Mouse (Mus musculus): ENCODE data around the gene Ncln. TPM values are rescaled to one million over a fixed set of nuclear protein-coding genes. Genes with fewer than 3 reads are reported as not detected.

Ncln gene
- polyA plus RNA-seq (2014; fragmentation: Nextera tagmentation; extraction: Ambion mirVana), result 43.5 and 46.9 TPM in 2 replicates

GRCm38 (mm10) chr10:81496264-81496901 is at the start of gene Ncln:
Gene Ncln, minus strand, starts transcription at chr10:81496392.
- Histone ChIP-seq H3K27me3 (ENCODE audit: control insufficient read depth, insufficient read depth, low read length) (no peaks in the 10 kb centered on the region), H3K9me3 (ENCODE audit: control insufficient read depth, low read length) (no peaks in the 10 kb centered on the region), H3K4me2 (replicated peaks; ENCODE audit: low read depth, low read length) (peak within 1 kb of the TSS; percentile 96), H3K9ac (ENCODE audit: low read depth, low read length) (peak within 1 kb of the TSS; percentile 83), H3K27ac (ENCODE audit: low read depth, low read length) (0 out of 2 replicates have a peak within 1 kb of the TSS, but pooled peaks have one; percentile 25), H3K4me1 (replicated peaks; ENCODE audit: control insufficient read depth, insufficient read depth, low read length) (peaks cover 7% of the 10 kb centered on the region), H3K4me3 (ENCODE audit: low read depth, low read length) (peak within 1 kb of the TSS; percentile 70), H3K36me3 (ENCODE audit: control insufficient read depth, insufficient read depth, low read length) (peaks cover 6% of the 10 kb centered on the region)
- under 1% methylated on average over 44 of the region's 45 CpGs for WGBS
- DNase-seq (ENCODE audit: low spot score), result peak; percentile 99
- ATAC-seq (ENCODE audit: low FRiP score), result peak; percentile 96

- no peaks in the 10 kb centered on the region for H3K9me3 ChIP-seq (ENCODE audit: control insufficient read depth, low read length)
- H3K4me3 ChIP-seq (ENCODE audit: low read depth, low read length), result peak within 1 kb of the TSS; percentile 90
- H3K4me2 ChIP-seq (replicated peaks; ENCODE audit: low read depth, low read length), result peak within 1 kb of the TSS; percentile 98
- ATAC-seq (ENCODE audit: low FRiP score), result peak; percentile 96
- WGBS, result 2% methylated on average over 47 of the region's 59 CpGs
- DNase-seq (ENCODE audit: low spot score), result peak; percentile 100
- H3K27me3 ChIP-seq (ENCODE audit: control insufficient read depth, insufficient read depth, low read length), result no peaks in the 10 kb centered on the region
- H3K4me1 ChIP-seq (replicated peaks; ENCODE audit: control insufficient read depth, insufficient read depth, low read length), result peaks cover 15% of the 10 kb centered on the region
- no peaks in the 10 kb centered on the region for H3K36me3 ChIP-seq (ENCODE audit: control insufficient read depth, insufficient read depth, low read length)
- H3K9ac ChIP-seq (ENCODE audit: low read depth, low read length), result peak within 1 kb of the TSS; percentile 92
- H3K27ac ChIP-seq (ENCODE audit: low read depth, low read length), result peak within 1 kb of the TSS; percentile 86
Measured at GRCm38 (mm10) chr10:81545161-81545747, 49.1 kb upstream of the Ncln start, which contains the start of gene Gna11. Gene Gna11, minus strand, starts transcription at chr10:81545190.

- peaks cover 15% of the 10 kb centered on the region for H3K4me1 ChIP-seq (replicated peaks; ENCODE audit: control insufficient read depth, insufficient read depth, low read length)
- peak overlapping the region; percentile 92 for H3K9ac ChIP-seq (ENCODE audit: low read depth, low read length)
- H3K4me2 ChIP-seq (replicated peaks; ENCODE audit: low read depth, low read length), result peak overlapping the region; percentile 98
- peak overlapping the region; percentile 81 for H3K27ac ChIP-seq (ENCODE audit: low read depth, low read length)
- no peaks in the 10 kb centered on the region for H3K9me3 ChIP-seq (ENCODE audit: control insufficient read depth, low read length)
- under 1% methylated on average over 92 of the region's 93 CpGs for WGBS
- ATAC-seq (ENCODE audit: low FRiP score), result peak; percentile 59
- H3K36me3 ChIP-seq (ENCODE audit: control insufficient read depth, insufficient read depth, low read length), result no peaks in the 10 kb centered on the region
- peak overlapping the region; percentile 90 for H3K4me3 ChIP-seq (ENCODE audit: low read depth, low read length)
- no peak for DNase-seq (ENCODE audit: low spot score)
- H3K27me3 ChIP-seq (ENCODE audit: control insufficient read depth, insufficient read depth, low read length), result no peaks in the 10 kb centered on the region
Measured at GRCm38 (mm10) chr10:81544296-81545160, 48.3 kb upstream of the Ncln start.

- ATAC-seq (ENCODE audit: low FRiP score), result no peak
- Histone ChIP-seq H3K4me3 (ENCODE audit: low read depth, low read length) (peak overlapping the region; percentile 90), H3K9me3 (ENCODE audit: control insufficient read depth, low read length) (no peaks in the 10 kb centered on the region), H3K36me3 (ENCODE audit: control insufficient read depth, insufficient read depth, low read length) (no peaks in the 10 kb centered on the region), H3K9ac (ENCODE audit: low read depth, low read length) (peak overlapping the region; percentile 92), H3K27me3 (ENCODE audit: control insufficient read depth, insufficient read depth, low read length) (no peaks in the 10 kb centered on the region), H3K4me2 (replicated peaks; ENCODE audit: low read depth, low read length) (peak overlapping the region; percentile 98), H3K4me1 (replicated peaks; ENCODE audit: control insufficient read depth, insufficient read depth, low read length) (peaks cover 15% of the 10 kb centered on the region), H3K27ac (ENCODE audit: low read depth, low read length) (no peak overlapping the region)
- DNase-seq (ENCODE audit: low spot score), result no peak
- WGBS, result 60% methylated on average over 1 of the region's 1 CpGs
Measured at GRCm38 (mm10) chr10:81543633-81544032, 47.4 kb upstream of the Ncln start.

- ATAC-seq (ENCODE audit: low FRiP score), result no peak
- peak overlapping the region; percentile 98 for H3K4me2 ChIP-seq (replicated peaks; ENCODE audit: low read depth, low read length)
- no peaks in the 10 kb centered on the region for H3K27me3 ChIP-seq (ENCODE audit: control insufficient read depth, insufficient read depth, low read length)
- no peak for DNase-seq (ENCODE audit: low spot score)
- peaks cover 15% of the 10 kb centered on the region for H3K4me1 ChIP-seq (replicated peaks; ENCODE audit: control insufficient read depth, insufficient read depth, low read length)
- peak overlapping the region; percentile 4; the same call in 1 of the 2 replicates for H3K4me3 ChIP-seq (ENCODE audit: low read depth, low read length)
- H3K9me3 ChIP-seq (ENCODE audit: control insufficient read depth, low read length), result no peaks in the 10 kb centered on the region
- H3K9ac ChIP-seq (ENCODE audit: low read depth, low read length), result no peak overlapping the region
- H3K27ac ChIP-seq (ENCODE audit: low read depth, low read length), result no peak overlapping the region
- WGBS, result 81% methylated on average over 7 of the region's 7 CpGs
- no peaks in the 10 kb centered on the region for H3K36me3 ChIP-seq (ENCODE audit: control insufficient read depth, insufficient read depth, low read length)
Measured at GRCm38 (mm10) chr10:81542727-81543460, 46.7 kb upstream of the Ncln start.

GRCm38 (mm10) chr10:81541803-81542202 is 45.6 kb upstream of the Ncln start:
- Histone ChIP-seq H3K27ac (ENCODE audit: low read depth, low read length) (no peak overlapping the region), H3K9ac (ENCODE audit: low read depth, low read length) (no peak overlapping the region), H3K27me3 (ENCODE audit: control insufficient read depth, insufficient read depth, low read length) (no peaks in the 10 kb centered on the region), H3K9me3 (ENCODE audit: control insufficient read depth, low read length) (no peaks in the 10 kb centered on the region), H3K36me3 (ENCODE audit: control insufficient read depth, insufficient read depth, low read length) (no peaks in the 10 kb centered on the region), H3K4me1 (replicated peaks; ENCODE audit: control insufficient read depth, insufficient read depth, low read length) (peaks cover 15% of the 10 kb centered on the region), H3K4me3 (ENCODE audit: low read depth, low read length) (no peak overlapping the region), H3K4me2 (replicated peaks; ENCODE audit: low read depth, low read length) (no peak overlapping the region)
- no peak for ATAC-seq (ENCODE audit: low FRiP score)
- 84% methylated on average over 10 of the region's 10 CpGs for WGBS
- DNase-seq (ENCODE audit: low spot score), result no peak

- WGBS, result 88% methylated on average over 5 of the region's 5 CpGs
- Histone ChIP-seq H3K27me3 (ENCODE audit: control insufficient read depth, insufficient read depth, low read length) (no peaks in the 10 kb centered on the region), H3K4me1 (replicated peaks; ENCODE audit: control insufficient read depth, insufficient read depth, low read length) (peaks cover 15% of the 10 kb centered on the region), H3K4me2 (replicated peaks; ENCODE audit: low read depth, low read length) (no peak overlapping the region), H3K4me3 (ENCODE audit: low read depth, low read length) (no peak overlapping the region), H3K27ac (ENCODE audit: low read depth, low read length) (no peak overlapping the region), H3K9me3 (ENCODE audit: control insufficient read depth, low read length) (no peaks in the 10 kb centered on the region), H3K36me3 (ENCODE audit: control insufficient read depth, insufficient read depth, low read length) (no peaks in the 10 kb centered on the region), H3K9ac (ENCODE audit: low read depth, low read length) (no peak overlapping the region)
- no peak for ATAC-seq (ENCODE audit: low FRiP score)
- no peak for DNase-seq (ENCODE audit: low spot score)
Measured at GRCm38 (mm10) chr10:81541363-81541762, 45.2 kb upstream of the Ncln start.

GRCm38 (mm10) chr10:81538321-81539048 is 42.3 kb upstream of the Ncln start:
- H3K9me3 ChIP-seq (ENCODE audit: control insufficient read depth, low read length), result no peaks in the 10 kb centered on the region
- WGBS, result 88% methylated on average over 3 of the region's 3 CpGs
- H3K27ac ChIP-seq (ENCODE audit: low read depth, low read length), result no peak overlapping the region
- H3K27me3 ChIP-seq (ENCODE audit: control insufficient read depth, insufficient read depth, low read length), result no peaks in the 10 kb centered on the region
- H3K4me1 ChIP-seq (replicated peaks; ENCODE audit: control insufficient read depth, insufficient read depth, low read length), result peaks cover 7% of the 10 kb centered on the region
- no peaks in the 10 kb centered on the region for H3K36me3 ChIP-seq (ENCODE audit: control insufficient read depth, insufficient read depth, low read length)
- no peak overlapping the region for H3K9ac ChIP-seq (ENCODE audit: low read depth, low read length)
- H3K4me3 ChIP-seq (ENCODE audit: low read depth, low read length), result no peak overlapping the region
- DNase-seq (ENCODE audit: low spot score) (no peak), ATAC-seq (ENCODE audit: low FRiP score) (no peak)
- no peak overlapping the region for H3K4me2 ChIP-seq (replicated peaks; ENCODE audit: low read depth, low read length)
